Mouse (Mus musculus): ENCODE measurements around the gene Cnnm4.
"Not testable (repeated sequence)": the region's sequence is repeated elsewhere in the genome, so short reads cannot be mapped to it uniquely, and the experiment has no call there.

Gene Cnnm4

DNA sequence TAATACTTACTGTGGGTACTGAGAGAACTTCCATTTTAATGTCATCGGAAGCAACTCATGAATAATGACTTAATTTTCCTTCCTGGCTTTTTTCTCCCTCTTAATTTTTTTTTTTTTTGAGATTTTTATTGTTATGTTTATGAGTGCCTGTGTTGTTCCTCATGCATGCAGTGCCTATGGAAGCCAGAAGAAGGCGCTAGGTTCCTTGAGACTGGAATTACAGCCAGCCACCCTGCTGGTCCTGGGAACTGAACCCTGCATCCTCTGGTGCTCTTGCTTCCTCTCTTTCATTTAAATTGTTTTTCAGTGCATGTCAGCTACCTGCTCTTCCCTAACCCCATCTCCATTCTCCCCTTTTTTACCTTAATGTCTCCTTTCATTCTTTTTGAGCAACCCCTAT, 42.3 kb downstream of the Cnnm4 start:
- no peak for DNase-seq (ENCODE audit: low read depth, low spot score)

DNA sequence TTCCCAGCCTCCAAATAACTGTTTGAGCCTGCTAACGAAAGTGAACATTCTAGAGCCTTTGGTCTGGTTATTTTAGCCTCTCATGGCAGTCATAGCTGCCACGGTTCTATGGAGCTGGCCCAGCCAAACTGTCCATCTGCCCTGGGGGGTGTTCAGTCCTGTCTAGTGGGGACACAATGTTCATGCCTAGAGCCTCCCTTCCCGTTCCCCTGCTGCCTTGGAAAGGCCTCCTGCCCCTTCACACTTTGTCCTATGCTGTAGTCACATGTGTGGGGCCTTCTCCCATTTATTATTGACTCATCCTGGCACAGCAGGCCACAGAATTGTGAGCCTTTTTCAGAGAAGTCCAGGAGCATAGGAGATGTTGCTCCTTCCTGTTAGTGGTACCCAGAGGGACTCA, 46.8 kb downstream of the Cnnm4 start:
- no peak for DNase-seq (ENCODE audit: low read depth, low spot score)

GRCm38 (mm10) chr1:36519626-36520025, 48.2 kb downstream of the Cnnm4 start:
- no peak for DNase-seq (ENCODE audit: low read depth, low spot score)

DNA sequence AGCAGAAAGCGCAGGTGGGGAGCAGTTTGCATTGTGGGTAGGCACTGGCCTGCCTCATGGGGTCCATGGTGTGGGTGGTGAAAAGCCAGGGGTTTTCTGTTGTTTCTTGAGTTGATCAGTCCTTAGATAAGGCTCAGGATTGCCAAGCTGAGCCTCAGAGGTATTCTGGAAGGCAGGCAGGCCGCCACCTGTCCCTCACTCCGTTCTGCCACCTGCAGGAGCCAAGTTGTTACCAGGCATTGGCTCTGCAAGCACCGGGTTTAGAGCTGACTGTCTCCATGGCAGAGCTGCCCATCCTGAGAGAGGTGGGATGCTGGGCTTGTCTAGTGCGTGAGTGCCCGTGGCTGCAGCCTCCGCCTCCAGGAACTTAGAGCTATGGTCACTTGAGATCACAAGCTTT, 50.8 kb downstream of the Cnnm4 start:
- no peak for DNase-seq (ENCODE audit: low read depth, low spot score)

- DNase-seq (ENCODE audit: low read depth, low spot score) = no peak
Measured at GRCm38 (mm10) chr1:36523332-36524013, 52.1 kb downstream of the Cnnm4 start.

GRCm38 (mm10) chr1:36524058-36524457, 52.6 kb downstream of the Cnnm4 start:
- no peak for DNase-seq (ENCODE audit: low read depth, low spot score)

DNA sequence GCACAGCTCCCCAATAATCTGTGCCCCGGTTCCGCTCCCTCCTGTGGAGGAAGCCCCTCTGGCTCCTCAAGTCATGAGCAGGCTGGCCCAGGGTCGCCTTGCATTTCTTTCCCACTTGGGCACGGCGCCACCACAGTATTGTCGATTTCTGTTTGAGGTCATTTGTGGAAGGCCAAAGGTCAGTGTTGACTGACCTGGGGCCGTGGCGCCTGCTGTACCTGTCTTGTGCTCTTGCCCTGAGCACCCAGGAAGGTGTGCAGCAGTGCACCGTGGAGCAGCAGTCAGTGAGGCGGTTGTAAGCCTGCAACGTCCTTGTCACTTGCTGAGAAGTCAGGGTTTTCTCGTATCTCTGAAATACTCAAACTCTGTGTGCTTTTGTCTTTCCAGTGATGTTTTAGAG, 54.4 kb downstream of the Cnnm4 start:
- DNase-seq (ENCODE audit: low read depth, low spot score) = no peak

DNA sequence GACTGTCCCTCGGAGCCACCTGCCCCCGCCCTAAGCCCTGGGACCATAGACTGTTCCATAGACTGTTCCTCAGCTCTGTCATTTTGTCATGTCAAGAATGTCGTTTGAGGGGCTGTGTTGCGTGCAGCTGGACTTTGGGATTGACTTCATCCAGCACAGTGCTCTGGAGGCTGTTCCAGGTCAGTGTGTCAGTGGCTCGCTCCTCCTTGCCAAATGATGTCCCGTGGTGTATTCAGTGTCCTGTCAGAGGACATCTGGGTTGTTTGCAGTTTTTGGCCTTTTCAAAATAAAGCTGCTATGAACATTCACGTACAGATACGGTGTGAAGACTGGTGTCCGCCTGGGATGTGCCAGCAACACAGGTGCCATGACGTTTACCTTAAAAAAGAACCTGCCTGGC, 55.5 kb downstream of the Cnnm4 start:
- DNase-seq (ENCODE audit: low read depth, low spot score) = no peak

GRCm38 (mm10) chr1:36528351-36528750, 56.9 kb downstream of the Cnnm4 start:
- no peak for DNase-seq (ENCODE audit: low read depth, low spot score)

DNA sequence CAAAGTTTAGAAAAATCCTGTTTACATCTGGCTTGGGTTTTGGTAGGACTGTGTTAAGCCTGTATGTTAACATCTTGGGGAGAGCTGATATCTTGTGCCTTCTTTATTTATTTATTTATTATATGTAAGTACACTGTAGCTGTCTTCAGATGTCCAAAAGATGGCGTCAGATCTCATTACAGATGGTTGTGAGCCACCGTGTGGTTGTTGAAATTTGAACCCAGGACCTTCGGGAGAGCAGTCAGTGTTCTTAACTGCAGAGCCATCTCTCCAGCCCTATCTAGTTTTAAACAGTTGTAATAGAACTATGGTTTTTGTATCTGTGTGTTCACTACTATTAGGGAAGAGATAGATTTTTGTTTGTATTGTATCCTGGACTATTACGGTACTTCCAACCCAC, 57.9 kb downstream of the Cnnm4 start:
- no peak for DNase-seq (ENCODE audit: low read depth, low spot score)

- DNase-seq (ENCODE audit: low read depth, low spot score) = no peak
Measured at GRCm38 (mm10) chr1:36529875-36530274, 58.5 kb downstream of the Cnnm4 start.

- no peak for DNase-seq (ENCODE audit: low read depth, low spot score)
Measured at GRCm38 (mm10) chr1:36530485-36530884, 59.1 kb downstream of the Cnnm4 start.

DNA sequence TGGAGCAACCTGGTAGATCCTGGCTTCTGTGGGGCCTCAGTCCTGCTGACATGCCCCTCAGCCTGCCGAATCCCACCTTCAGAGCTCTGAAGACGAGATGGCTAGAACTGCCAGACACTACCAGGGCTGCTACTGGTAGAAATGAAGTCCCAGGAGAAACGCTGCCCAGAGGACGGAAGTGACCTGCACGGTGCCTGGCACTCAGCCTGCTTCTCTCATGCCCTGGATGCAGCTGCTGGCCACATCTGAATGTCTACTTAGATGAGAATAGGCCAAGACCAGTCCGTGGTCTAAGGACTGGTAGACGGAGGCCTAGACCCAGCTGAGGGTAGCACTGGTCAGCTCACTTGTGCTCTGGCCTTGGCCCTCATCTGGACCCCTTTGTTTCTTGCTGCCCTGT, 59.5 kb downstream of the Cnnm4 start:
- DNase-seq (ENCODE audit: low read depth, low spot score) = no peak

GRCm38 (mm10) chr1:36531461-36531860, 60.0 kb downstream of the Cnnm4 start:
- no peak for DNase-seq (ENCODE audit: low read depth, low spot score)

- no peak for DNase-seq (ENCODE audit: low read depth, low spot score)
Measured at GRCm38 (mm10) chr1:36533546-36533945, 62.1 kb downstream of the Cnnm4 start.

- DNase-seq (ENCODE audit: low read depth, low spot score) = no peak
Measured at GRCm38 (mm10) chr1:36534595-36535058, 63.2 kb downstream of the Cnnm4 start.

- DNase-seq (ENCODE audit: low read depth, low spot score) = no peak
Measured at GRCm38 (mm10) chr1:36535477-36536396, 64.3 kb downstream of the Cnnm4 start.

GRCm38 (mm10) chr1:36536397-36536728, 64.9 kb downstream of the Cnnm4 start:
- DNase-seq (ENCODE audit: low read depth, low spot score) = no peak

DNA sequence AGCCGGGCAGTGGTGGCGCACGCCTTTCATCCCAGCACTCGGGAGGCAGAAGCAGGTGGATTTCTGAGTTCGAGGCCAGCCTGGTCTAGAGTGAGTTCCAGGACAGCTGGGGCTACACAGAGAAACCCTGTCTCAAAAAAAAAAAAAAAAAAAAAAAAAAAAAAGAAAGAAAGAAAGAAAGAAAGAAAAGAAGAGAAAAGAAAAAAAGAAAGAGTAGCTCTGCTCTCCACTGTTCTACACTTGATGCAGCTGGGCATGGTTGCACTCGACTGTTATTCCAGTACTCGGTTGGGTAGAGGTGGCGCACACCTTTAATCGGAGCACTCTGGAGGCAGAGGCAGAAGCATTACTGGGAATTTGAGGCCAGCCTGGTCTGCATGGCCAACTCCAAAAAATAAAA, 65.4 kb downstream of the Cnnm4 start, which contains the start of gene Ankrd23:
Gene Ankrd23, minus strand, starts transcription at position 101 of the 400 bp plus-strand sequence.
- DNase-seq (ENCODE audit: low read depth, low spot score) = not testable (repeated sequence)

GRCm38 (mm10) chr1:36538727-36539126, 67.3 kb downstream of the Cnnm4 start:
- DNase-seq (ENCODE audit: low read depth, low spot score) = no peak

- no peak for DNase-seq (ENCODE audit: low read depth, low spot score)
Measured at GRCm38 (mm10) chr1:36539186-36539585, 67.8 kb downstream of the Cnnm4 start, which contains the start of gene Gm42417. Gm42417 (minus strand) TSS chr1:36539429.

DNA sequence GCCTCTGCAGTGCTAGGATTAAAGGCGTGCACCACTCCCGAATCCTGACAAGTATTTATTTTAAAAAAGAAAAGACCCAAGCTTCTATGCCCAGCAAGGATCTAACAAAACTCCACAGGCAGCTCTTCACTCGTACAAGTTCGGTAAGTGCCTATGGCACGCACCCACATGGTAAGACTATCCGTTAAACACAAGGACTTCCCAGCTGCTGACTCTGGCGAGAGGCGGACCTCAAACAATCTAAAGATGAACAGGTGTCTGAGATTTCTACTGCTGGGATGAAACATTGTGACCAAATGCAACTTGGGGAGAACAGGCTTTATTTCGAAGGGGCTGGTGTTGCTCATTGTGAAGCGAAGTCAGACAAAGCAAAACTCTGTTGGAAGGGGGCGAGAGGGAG, 68.7 kb downstream of the Cnnm4 start:
- no peak for DNase-seq (ENCODE audit: low read depth, low spot score)

DNA sequence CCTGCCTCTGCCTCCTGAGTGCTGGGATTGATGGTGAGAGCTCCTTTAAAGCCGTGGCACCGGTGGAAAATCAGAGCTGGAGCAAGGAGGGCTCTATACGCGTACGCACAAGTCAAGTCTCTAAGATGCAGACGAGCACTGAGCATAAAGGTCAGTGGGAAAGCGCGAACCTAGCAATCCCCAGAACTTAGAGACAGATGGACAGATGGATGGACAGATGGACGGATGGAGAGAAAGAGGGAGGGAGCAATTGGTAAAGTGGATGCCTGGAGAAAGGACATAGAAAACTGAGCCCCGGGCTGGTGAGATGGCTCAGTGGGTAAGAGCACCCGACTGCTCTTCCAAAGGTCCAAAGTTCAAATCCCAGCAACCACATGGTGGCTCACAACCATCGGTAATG, 69.4 kb downstream of the Cnnm4 start:
- DNase-seq (ENCODE audit: low read depth, low spot score) = no peak

Measured in CD4-positive helper T cell, adult 2 months (primary cell).